Mouse (Mus musculus) midbrain, postnatal 0 days (tissue): ENCODE data around the gene Aip. TPM values are rescaled to one million over a fixed set of nuclear protein-coding genes. Genes with fewer than 3 reads are reported as not detected.

ENCODE experiments used
- ATAC-seq: fragments of 200-750 bp; cut with Nextera tagmentation; 2 replicates; pipeline ENCODE4 v1.8.0; 2017; ENCODE audit warnings: moderate number of reproducible peaks, mild to moderate bottlenecking, moderate TSS enrichment, moderate library complexity; ENCODE audit not compliant: low FRiP score
- DNase-seq: peaks from one replicate; pipeline ENCODE4 v3.0.0-alpha.2; 2015; ENCODE audit warnings: low spot score
- H3K27ac ChIP-seq: fragments of 300-500 bp; sonication (generic); 2 replicates; pipeline ENCODE4 v1.5.1; 2014; ENCODE audit warnings: low read depth, mild to moderate bottlenecking, low read length, mixed read lengths
- H3K27me3 ChIP-seq: fragments of 300-500 bp; sonication (generic); 2 replicates; pipeline ENCODE4 v1.6.1; 2014; ENCODE audit warnings: low read length, control low read depth, mixed read lengths; ENCODE audit not compliant: insufficient read depth
- H3K36me3 ChIP-seq: fragments of 300-500 bp; sonication (generic); 2 replicates; pipeline ENCODE4 v1.6.1; 2014; ENCODE audit warnings: low read length, control low read depth, mixed read lengths; ENCODE audit not compliant: insufficient read depth
- H3K4me1 ChIP-seq: fragments of 300-500 bp; sonication (generic); 2 replicates; pipeline ENCODE4 v1.6.1; 2014; ENCODE audit warnings: mild to moderate bottlenecking, control low read depth, antibody characterized with exemption, low read length, mixed read lengths; ENCODE audit not compliant: insufficient read depth
- H3K4me2 ChIP-seq: fragments of 300-500 bp; sonication (generic); 2 replicates; pipeline ENCODE4 v1.6.1; 2014; ENCODE audit warnings: low read depth, mild to moderate bottlenecking, low read length, mixed read lengths; ENCODE audit not compliant: poor library complexity, severe bottlenecking
- H3K4me3 ChIP-seq: fragments of 300-500 bp; sonication (generic); 2 replicates; pipeline ENCODE4 v1.5.1; 2014; ENCODE audit warnings: low read depth, mild to moderate bottlenecking, low read length, moderate library complexity
- H3K9ac ChIP-seq: fragments of 300-500 bp; sonication (generic); replicated peaks from 2 replicates; pipeline ENCODE4 v1.6.1; 2014; ENCODE audit warnings: mild to moderate bottlenecking, low read length, moderate library complexity, mixed read lengths; ENCODE audit not compliant: poor library complexity, severe bottlenecking
- H3K9me3 ChIP-seq: fragments of 300-500 bp; sonication (generic); 2 replicates; pipeline ENCODE4 v1.6.1; 2016; ENCODE audit warnings: low read length, control low read depth
- CTCF ChIP-seq: IDR thresholded peaks from 2 replicates; pipeline ENCODE4 v1.5.1; 2016; ENCODE audit warnings: antibody characterized with exemption, mild to moderate bottlenecking
- WGBS: fragments of 180-500 bp; shearing (Covaris S2); extraction: QIAGEN DNeasy Blood & Tissue Kit; methylation state at CpG from one replicate; pipeline ENCODE4 v1.1.7; 2014; 5-methylcytosine and 5-hydroxymethylcytosine counted together
- polyA plus RNA-seq: library from polyadenylated mRNA; unstranded; fragments of >200 nt; fragmentation: Nextera tagmentation; extraction: Ambion mirVana; gene quantifications from 2 replicates; pipeline ENCODE4 v1.2.1, GENCODE M21; 2015
- total RNA-seq: library from RNA; depleted of rRNA; stranded (reverse); fragments of >200 nt; gene quantifications from 2 replicates; pipeline ENCODE4 v1.2.3, GENCODE M21; 2014

Aip gene
- total and polyA plus RNA-seq, 2 experiments from 2014 or later: 49.9 to 87.7 TPM

DNA sequence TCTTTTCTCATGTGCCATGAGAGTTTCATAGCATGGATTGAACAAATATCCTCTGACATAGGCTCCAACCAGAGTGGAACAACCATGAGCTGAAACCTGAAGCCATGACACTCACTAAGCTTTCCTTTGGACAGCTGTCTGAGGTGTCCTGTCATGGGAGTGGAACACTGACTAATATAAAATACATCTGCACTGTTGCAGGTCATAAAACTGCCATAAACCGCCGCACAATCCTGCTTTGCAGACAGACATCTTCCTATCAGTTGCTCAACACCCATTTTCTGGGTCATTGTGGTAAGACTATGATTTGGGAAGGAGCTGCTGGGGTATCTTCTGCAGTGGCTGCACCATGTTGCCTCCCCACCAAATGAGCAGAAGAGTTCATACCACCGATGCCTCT, 32.9 kb downstream of the Aip start:
- Histone ChIP-seq H3K4me1 (0 out of 2 replicates have a peak, but pooled peaks cover 3% of the 10 kb centered on the region), H3K4me3 (no peak overlapping the region), H3K9me3 (no peaks in the 10 kb centered on the region), H3K36me3 (no peaks in the 10 kb centered on the region), H3K27me3 (no peaks in the 10 kb centered on the region), H3K4me2 (no peak overlapping the region), H3K27ac (no peak overlapping the region), H3K9ac (no peak overlapping the region)
- ATAC-seq (no peak), DNase-seq (no peak)
- TF ChIP-seq CTCF: no peak
- 94% methylated on average over 3 of the region's 3 CpGs for WGBS

DNA sequence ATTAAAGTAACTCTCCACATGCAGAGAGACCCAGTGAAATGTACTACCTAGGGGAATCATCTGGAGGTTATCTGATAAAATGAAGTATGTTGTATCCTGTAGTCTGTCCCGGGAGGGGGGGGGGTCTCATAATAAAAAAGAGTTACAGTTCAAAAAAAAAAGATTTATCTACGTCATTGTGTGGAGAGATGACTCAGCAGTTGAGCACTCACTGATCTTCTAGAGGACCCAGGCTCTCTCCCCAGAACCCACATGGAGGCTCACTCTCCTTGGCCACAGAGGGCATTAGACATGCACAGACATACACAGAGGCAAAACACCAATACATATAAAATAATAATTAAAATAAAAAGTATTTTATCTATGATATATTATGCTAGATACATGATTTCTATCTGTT, 34.3 kb downstream of the Aip start:
- TF ChIP-seq CTCF: no peak
- DNase-seq (no peak), ATAC-seq (no peak)
- H3K27ac ChIP-seq: no peak overlapping the region
- no peaks in the 10 kb centered on the region for H3K4me1 ChIP-seq
- no peak overlapping the region for H3K9ac ChIP-seq
- H3K9me3 ChIP-seq: no peaks in the 10 kb centered on the region
- no peaks in the 10 kb centered on the region for H3K36me3 ChIP-seq
- no peak overlapping the region for H3K4me3 ChIP-seq
- no peak overlapping the region for H3K4me2 ChIP-seq
- WGBS: 70% methylated on average over 2 of the region's 2 CpGs
- H3K27me3 ChIP-seq: no peaks in the 10 kb centered on the region

DNA sequence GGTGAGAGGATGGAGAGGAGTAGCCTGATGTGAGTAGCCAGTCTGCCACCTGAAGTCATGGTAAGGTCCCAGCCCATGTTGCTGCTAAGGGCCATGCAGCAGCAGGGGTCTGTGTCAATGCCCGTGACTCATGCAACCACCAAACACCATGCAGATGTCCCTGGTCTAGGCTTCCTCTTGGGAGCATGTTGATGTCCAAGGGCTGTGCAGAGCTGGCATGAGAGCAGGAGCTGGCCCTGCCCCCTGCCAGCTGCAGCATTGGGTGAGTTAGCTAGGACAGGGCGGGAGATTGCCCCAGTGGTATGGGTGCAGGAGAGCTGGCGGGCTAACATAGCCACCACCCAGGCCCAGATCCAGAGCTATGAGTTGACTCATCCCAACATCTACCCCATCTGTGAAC, 35.2 kb downstream of the Aip start:
- Histone ChIP-seq H3K27ac (no peak overlapping the region), H3K27me3 (no peaks in the 10 kb centered on the region), H3K4me1 (no peaks in the 10 kb centered on the region), H3K9ac (no peak overlapping the region), H3K36me3 (no peaks in the 10 kb centered on the region), H3K9me3 (no peaks in the 10 kb centered on the region), H3K4me3 (no peak overlapping the region), H3K4me2 (no peak overlapping the region)
- TF ChIP-seq CTCF: no peak
- DNase-seq (no peak), ATAC-seq (no peak)
- 93% methylated on average over 3 of the region's 3 CpGs for WGBS

DNA sequence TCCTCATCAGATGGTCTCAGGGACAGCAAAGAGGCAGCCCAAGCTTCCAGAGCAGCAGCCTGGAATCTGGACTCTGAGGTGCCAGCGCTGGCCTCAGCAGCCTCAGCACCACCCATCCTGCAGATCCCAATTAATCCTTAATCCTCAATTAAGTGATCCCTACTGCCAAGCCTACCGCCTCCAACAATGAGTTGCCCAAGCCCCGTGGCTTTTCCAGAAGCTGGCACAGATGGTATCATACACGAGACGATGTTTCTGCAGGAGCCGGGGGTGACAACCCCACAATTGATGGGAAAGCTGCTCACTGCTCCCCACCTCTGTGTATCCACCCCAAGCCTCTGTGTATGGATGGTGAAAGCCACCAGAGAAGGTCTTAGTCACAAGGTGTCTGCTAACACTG, 36.5 kb downstream of the Aip start:
- no peak overlapping the region for H3K27ac ChIP-seq
- H3K4me2 ChIP-seq: no peak overlapping the region
- ATAC-seq (no peak), DNase-seq (no peak)
- H3K4me1 ChIP-seq: no peaks in the 10 kb centered on the region
- H3K27me3 ChIP-seq: no peaks in the 10 kb centered on the region
- H3K36me3 ChIP-seq: no peaks in the 10 kb centered on the region
- H3K9ac ChIP-seq: no peak overlapping the region
- WGBS: 48% methylated on average over 6 of the region's 6 CpGs
- H3K4me3 ChIP-seq: no peak overlapping the region
- no peaks in the 10 kb centered on the region for H3K9me3 ChIP-seq
- no peak for TF ChIP-seq CTCF

DNA sequence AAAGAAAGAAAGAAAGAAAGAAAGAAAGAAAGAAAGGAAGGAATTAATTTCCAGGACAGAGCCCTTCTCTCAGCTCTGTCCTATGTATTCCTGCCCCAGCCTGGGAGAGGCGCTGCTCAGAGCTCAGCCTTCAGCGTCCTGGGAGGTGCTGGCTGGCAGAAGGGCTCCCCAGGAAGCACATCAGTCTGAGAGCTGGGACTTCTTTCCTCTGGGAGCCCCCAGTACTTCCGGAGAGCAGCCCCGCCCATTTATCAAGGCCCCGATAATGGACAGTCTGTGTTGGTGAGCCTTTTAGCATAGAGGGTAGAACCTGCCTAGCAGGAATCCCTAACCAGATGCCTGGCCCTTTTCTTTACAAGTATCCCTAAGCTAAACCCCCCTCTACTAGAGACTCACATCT, 37.5 kb downstream of the Aip start:
- H3K9me3 ChIP-seq: no peaks in the 10 kb centered on the region
- no peak overlapping the region for H3K4me3 ChIP-seq
- H3K4me1 ChIP-seq: no peaks in the 10 kb centered on the region
- WGBS: 56% methylated on average over 5 of the region's 5 CpGs
- no peak overlapping the region for H3K27ac ChIP-seq
- no peaks in the 10 kb centered on the region for H3K36me3 ChIP-seq
- DNase-seq (no peak), ATAC-seq (no peak)
- H3K27me3 ChIP-seq: no peaks in the 10 kb centered on the region
- no peak for TF ChIP-seq CTCF
- H3K4me2 ChIP-seq: no peak overlapping the region
- H3K9ac ChIP-seq: no peak overlapping the region

DNA sequence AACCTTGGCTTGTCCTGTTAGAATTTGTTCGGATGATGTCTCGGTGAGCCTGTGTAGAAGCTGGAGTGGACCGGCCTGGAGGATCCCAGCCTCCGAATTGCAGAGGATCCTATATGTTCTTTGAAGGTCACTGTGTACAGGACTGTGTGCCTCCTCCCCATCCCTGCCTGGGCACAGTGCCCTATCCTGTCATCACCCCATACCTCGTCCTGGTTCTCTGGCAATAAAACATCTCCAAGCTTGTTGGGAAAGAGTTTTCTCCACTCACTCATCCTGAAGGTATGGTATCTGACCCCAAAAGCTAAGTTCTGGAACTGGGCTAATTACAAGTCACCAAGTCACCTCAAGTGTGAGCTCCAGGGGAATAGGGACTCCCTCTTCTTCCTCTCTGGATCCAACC, 38.6 kb downstream of the Aip start:
- H3K27me3 ChIP-seq: no peaks in the 10 kb centered on the region
- no peaks in the 10 kb centered on the region for H3K36me3 ChIP-seq
- H3K4me3 ChIP-seq: no peak overlapping the region
- no peak for DNase-seq
- no peaks in the 10 kb centered on the region for H3K4me1 ChIP-seq
- no peak overlapping the region for H3K4me2 ChIP-seq
- no peak overlapping the region for H3K9ac ChIP-seq
- H3K9me3 ChIP-seq: no peaks in the 10 kb centered on the region
- no peak overlapping the region for H3K27ac ChIP-seq
- ATAC-seq: no peak
- 86% methylated on average over 5 of the region's 5 CpGs for WGBS
- TF ChIP-seq CTCF: no peak
